Mouse (Mus musculus): ENCODE measurements around the gene Nr4a1.

Nr4a1 gene

GRCm38 (mm10) chr15:101258420-101258819 is 4.4 kb downstream of the Nr4a1 start:
- DNase-seq: no peak

GRCm38 (mm10) chr15:101259922-101260321 is 5.9 kb downstream of the Nr4a1 start:
- no peak for DNase-seq

GRCm38 (mm10) chr15:101260387-101260786 is 6.3 kb downstream of the Nr4a1 start:
- DNase-seq: peak; percentile 86

GRCm38 (mm10) chr15:101260874-101261622 is 7.0 kb downstream of the Nr4a1 start:
- peak; percentile 46 for DNase-seq

- peak; percentile 69 for DNase-seq
Observed at GRCm38 (mm10) chr15:101262502-101262901, 8.4 kb downstream of the Nr4a1 start.

- DNase-seq: peak; percentile 98
Observed at GRCm38 (mm10) chr15:101266132-101266963, 12.3 kb downstream of the Nr4a1 start.

- DNase-seq: peak; percentile 72
Observed at GRCm38 (mm10) chr15:101267053-101268032, 13.3 kb downstream of the Nr4a1 start.

GRCm38 (mm10) chr15:101270101-101270820 is 16.2 kb downstream of the Nr4a1 start:
- no peak for DNase-seq

GRCm38 (mm10) chr15:101271107-101271506 is 17.0 kb downstream of the Nr4a1 start:
- DNase-seq: no peak

GRCm38 (mm10) chr15:101271513-101271912 is 17.4 kb downstream of the Nr4a1 start:
- no peak for DNase-seq

GRCm38 (mm10) chr15:101274380-101274779 is 20.3 kb downstream of the Nr4a1 start:
- peak; percentile 60 for DNase-seq

- DNase-seq: no peak
Observed at GRCm38 (mm10) chr15:101277351-101277899, 23.4 kb downstream of the Nr4a1 start.

- DNase-seq: no peak
Observed at GRCm38 (mm10) chr15:101278589-101278988, 24.5 kb downstream of the Nr4a1 start.

- no peak for DNase-seq
Observed at GRCm38 (mm10) chr15:101279430-101279999, 25.4 kb downstream of the Nr4a1 start.

GRCm38 (mm10) chr15:101282471-101282870 is 28.4 kb downstream of the Nr4a1 start:
- no peak for DNase-seq

GRCm38 (mm10) chr15:101283183-101283910 is 29.3 kb downstream of the Nr4a1 start:
- DNase-seq: peak; percentile 82

GRCm38 (mm10) chr15:101283911-101284750 is 30.1 kb downstream of the Nr4a1 start, which contains the start of gene Atg101:
Atg101 (plus strand) TSS chr15:101284272.
- peak; percentile 95 for DNase-seq

GRCm38 (mm10) chr15:101286129-101286770 is 32.2 kb downstream of the Nr4a1 start:
- peak; percentile 50 for DNase-seq

- DNase-seq: no peak
Observed at GRCm38 (mm10) chr15:101287361-101287760, 33.3 kb downstream of the Nr4a1 start.
